Mouse (Mus musculus) hindbrain, embryonic 13.5 days (tissue): ENCODE measurements at regions not wholly inside any gene's neighbourhood (a gene's known extent, or its start where the extent isn't known, plus 50 kb on each side); places are given as distances from the start of the nearest gene placed in this dataset.
A peak's percentile ranks its signal among the peaks of the same experiment; 100 is the strongest.
"Not testable (repeated sequence)": the region's sequence is repeated elsewhere in the genome, so short reads cannot be mapped to it uniquely, and the experiment has no call there.

Source experiments
- ATAC-seq: fragments of 200-750 bp; cut with Nextera tagmentation; 2 replicates; pipeline ENCODE4 v1.8.0; 2017; ENCODE audit warnings: moderate TSS enrichment; ENCODE audit not compliant: low FRiP score
- H3K27ac ChIP-seq: fragments of 300-500 bp; sonication (generic); 2 replicates; pipeline ENCODE4 v1.5.1; 2015; ENCODE audit warnings: inconsistent platforms, mild to moderate bottlenecking, moderate library complexity
- H3K27me3 ChIP-seq: fragments of 300-500 bp; sonication (generic); 2 replicates; pipeline ENCODE4 v1.6.1; 2015; ENCODE audit warnings: mild to moderate bottlenecking, inconsistent platforms
- H3K36me3 ChIP-seq: fragments of 300-500 bp; sonication (generic); 2 replicates; pipeline ENCODE4 v1.6.1; 2015; ENCODE audit warnings: mild to moderate bottlenecking, inconsistent platforms
- H3K4me1 ChIP-seq: fragments of 300-500 bp; sonication (generic); replicated peaks from 2 replicates; pipeline ENCODE4 v1.6.1; 2015; ENCODE audit warnings: inconsistent platforms
- H3K4me2 ChIP-seq: fragments of 300-500 bp; sonication (generic); 2 replicates; pipeline ENCODE4 v1.6.1; 2015; ENCODE audit warnings: inconsistent platforms, mild to moderate bottlenecking, moderate library complexity
- H3K4me3 ChIP-seq: fragments of 300-500 bp; sonication (generic); 2 replicates; pipeline ENCODE4 v1.5.1; 2015; ENCODE audit warnings: mild to moderate bottlenecking, inconsistent platforms
- H3K9ac ChIP-seq: fragments of 300-500 bp; sonication (generic); 2 replicates; pipeline ENCODE4 v1.6.1; 2015; ENCODE audit warnings: mild to moderate bottlenecking, inconsistent platforms
- H3K9me3 ChIP-seq: fragments of 300-500 bp; sonication (generic); 2 replicates; pipeline ENCODE4 v1.6.1; 2016; ENCODE audit warnings: inconsistent platforms
- WGBS: fragments of 180-500 bp; shearing (Covaris S2); methylation state at CpG from one replicate; pipeline ENCODE4 v1.1.7; 2015; 5-methylcytosine and 5-hydroxymethylcytosine counted together

DNA sequence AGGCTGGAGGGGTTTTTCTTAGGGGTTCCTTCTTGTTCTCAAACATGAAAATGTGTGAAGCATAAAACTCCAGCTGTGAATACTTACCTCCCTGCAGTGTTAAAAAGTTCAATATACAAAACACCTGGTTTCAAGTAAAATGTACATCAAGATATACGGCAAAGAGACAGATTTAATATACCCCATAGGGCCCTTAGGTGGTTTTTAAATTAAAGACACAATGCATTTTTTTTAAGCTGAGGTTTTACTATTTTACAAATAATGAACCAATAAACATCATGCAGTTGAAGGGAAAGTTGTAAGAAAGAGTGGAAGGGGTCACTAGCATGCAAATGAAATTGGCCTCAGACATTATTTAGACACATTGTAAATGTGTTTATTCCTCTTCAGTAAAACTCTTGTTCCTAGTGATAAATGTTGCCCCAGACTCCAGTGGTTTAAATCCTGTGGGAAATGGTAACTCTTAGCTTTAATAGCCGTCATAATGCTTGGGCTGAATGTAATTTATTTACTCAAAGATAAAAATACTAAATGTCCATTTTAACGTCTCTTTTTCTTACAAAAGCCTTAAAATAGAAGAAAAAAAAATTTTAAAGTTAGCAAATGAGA, 1337.9 kb downstream of the Efnb2 start:
- Histone ChIP-seq H3K9ac (no peak overlapping the region), H3K9me3 (no peaks in the 10 kb centered on the region), H3K27ac (no peak overlapping the region), H3K27me3 (0 out of 2 replicates have a peak, but pooled peaks cover 3% of the 10 kb centered on the region), H3K4me2 (no peak overlapping the region), H3K36me3 (no peaks in the 10 kb centered on the region), H3K4me1 (no peaks in the 10 kb centered on the region; the same call in 1 of the 2 replicates), H3K4me3 (no peak overlapping the region)
- 27% methylated on average over 3 of the region's 3 CpGs for WGBS
- ATAC-seq, result no peak

DNA sequence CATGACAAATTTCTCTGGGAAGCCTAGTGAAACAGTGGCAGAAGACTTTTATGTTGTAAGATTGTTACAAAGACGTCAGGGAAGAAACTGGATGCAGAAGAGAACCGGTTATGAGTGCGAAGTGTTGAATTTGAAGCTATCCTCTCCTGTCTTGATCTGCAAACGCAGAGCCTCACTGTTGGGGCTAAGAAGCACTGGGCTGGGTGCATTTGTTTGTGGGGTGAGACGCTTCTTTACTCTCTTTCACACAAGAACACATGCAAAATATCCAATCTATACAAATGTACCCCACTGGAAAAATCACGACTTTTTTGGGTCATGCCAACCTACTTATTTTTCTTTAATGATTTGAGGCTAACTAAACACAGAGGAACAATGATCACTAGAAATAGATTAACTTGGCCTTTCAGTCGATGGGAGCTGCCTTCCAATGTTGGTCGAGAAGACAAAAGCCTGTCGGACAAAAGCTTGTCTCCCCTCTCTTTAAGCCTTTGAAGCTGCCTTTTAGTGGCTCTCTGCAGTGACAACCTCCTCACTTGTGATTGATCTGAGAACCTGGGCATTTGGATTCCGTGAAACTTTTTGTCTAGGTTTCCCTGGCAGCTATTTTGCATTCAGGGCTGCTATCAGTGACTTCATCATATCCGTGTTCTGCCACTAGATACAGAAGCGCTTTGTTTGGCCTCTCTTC, 1338.5 kb downstream of the Efnb2 start:
- WGBS, result 8% methylated on average over 12 of the region's 12 CpGs
- 0 out of 2 replicates have a peak, but pooled peaks cover 3% of the 10 kb centered on the region for H3K27me3 ChIP-seq

DNA sequence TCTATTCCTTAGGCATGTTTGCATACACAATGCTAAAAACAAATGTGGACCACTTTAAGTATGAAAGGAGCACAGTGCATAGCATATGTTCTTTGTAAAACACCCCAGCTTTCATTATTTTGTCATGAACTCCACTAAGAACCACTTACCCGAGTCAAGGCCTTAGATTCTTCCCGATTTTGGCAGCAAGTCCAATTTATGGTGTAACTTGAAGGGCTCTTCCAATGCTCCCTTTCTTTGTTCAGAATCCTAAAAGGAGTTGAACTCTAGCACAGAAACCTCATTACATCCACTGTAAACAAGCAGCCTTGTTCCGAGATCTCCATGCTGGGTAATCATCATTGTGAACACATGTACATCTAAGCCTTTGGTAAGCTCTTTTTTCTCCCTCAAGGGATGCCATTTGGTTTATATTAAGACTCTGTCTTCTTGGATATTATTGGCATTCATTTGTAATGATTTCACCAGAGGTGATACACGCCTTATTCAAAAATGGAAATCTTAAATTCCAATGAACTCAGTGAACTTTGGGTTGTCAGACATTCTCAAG, 1344.2 kb downstream of the Efnb2 start:
- Histone ChIP-seq H3K27ac (no peak overlapping the region), H3K9me3 (no peaks in the 10 kb centered on the region), H3K4me3 (no peak overlapping the region), H3K9ac (no peak overlapping the region), H3K4me1 (no peaks in the 10 kb centered on the region), H3K4me2 (no peak overlapping the region), H3K36me3 (no peaks in the 10 kb centered on the region), H3K27me3 (0 out of 2 replicates have a peak, but pooled peaks cover 3% of the 10 kb centered on the region)
- ATAC-seq, result no peak
- WGBS, result 84% methylated on average over 4 of the region's 4 CpGs

More for the DNA sequence above, 1338.5 kb downstream of the Efnb2 start:
- no peak overlapping the region for H3K4me3 ChIP-seq
- ATAC-seq, result 0 out of 2 replicates have a peak, but pooled peaks have one; percentile 43
- no peaks in the 10 kb centered on the region for H3K36me3 ChIP-seq
- H3K4me1 ChIP-seq, result no peaks in the 10 kb centered on the region; the same call in 1 of the 2 replicates
- H3K4me2 ChIP-seq, result no peak overlapping the region
- no peak overlapping the region for H3K9ac ChIP-seq
- no peaks in the 10 kb centered on the region for H3K9me3 ChIP-seq
- no peak overlapping the region for H3K27ac ChIP-seq

DNA sequence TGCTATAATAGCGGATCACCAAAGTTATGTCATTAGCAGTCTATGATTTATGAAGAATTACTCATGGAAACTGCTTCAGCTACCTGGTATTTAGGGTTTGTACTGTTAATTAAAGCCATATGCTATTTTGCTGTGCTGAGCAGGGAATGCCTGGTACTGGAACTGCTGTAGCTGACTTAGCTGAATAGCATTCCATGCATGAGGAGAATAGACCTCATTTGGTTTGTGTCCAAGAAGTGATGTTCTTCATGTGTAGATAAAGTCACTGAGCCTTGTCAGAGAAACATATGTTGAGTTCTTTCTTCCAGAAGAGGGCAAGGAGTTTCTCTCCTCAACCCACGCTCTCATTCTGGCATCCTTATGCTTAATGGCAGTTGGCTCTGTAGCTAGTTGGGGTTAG, 1351.8 kb downstream of the Efnb2 start:
- no peaks in the 10 kb centered on the region for H3K4me1 ChIP-seq
- no peaks in the 10 kb centered on the region for H3K36me3 ChIP-seq
- ATAC-seq, result no peak
- no peak overlapping the region for H3K4me3 ChIP-seq
- 89% methylated on average over 2 of the region's 2 CpGs for WGBS
- H3K9me3 ChIP-seq, result no peaks in the 10 kb centered on the region
- no peak overlapping the region for H3K27ac ChIP-seq
- H3K4me2 ChIP-seq, result no peak overlapping the region
- no peaks in the 10 kb centered on the region for H3K27me3 ChIP-seq
- H3K9ac ChIP-seq, result no peak overlapping the region

DNA sequence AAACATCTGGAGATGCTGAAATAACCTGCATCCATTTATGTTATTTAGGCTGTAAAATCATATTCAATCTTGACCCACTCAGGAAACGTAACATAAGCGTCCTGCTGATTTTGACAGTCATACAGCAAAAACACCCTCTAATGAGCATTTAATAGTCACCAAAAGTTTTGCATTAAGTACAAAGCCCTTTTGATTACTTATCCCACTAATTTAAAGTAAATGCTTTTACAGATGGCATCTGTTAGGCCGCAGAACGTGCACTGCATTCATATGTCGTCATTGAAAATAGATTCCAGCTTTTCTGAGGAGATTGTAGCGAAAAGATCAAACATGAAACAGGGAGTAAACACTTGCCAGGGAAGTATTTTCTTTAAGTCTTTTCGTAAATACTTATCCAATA, 1371.7 kb downstream of the Efnb2 start:
- H3K36me3 ChIP-seq, result no peaks in the 10 kb centered on the region
- H3K4me1 ChIP-seq, result no peaks in the 10 kb centered on the region
- no peak overlapping the region for H3K4me2 ChIP-seq
- no peak overlapping the region for H3K4me3 ChIP-seq
- H3K27ac ChIP-seq, result no peak overlapping the region
- no peak for ATAC-seq
- WGBS, result 69% methylated on average over 7 of the region's 7 CpGs
- H3K27me3 ChIP-seq, result no peaks in the 10 kb centered on the region
- no peaks in the 10 kb centered on the region for H3K9me3 ChIP-seq
- H3K9ac ChIP-seq, result no peak overlapping the region

DNA sequence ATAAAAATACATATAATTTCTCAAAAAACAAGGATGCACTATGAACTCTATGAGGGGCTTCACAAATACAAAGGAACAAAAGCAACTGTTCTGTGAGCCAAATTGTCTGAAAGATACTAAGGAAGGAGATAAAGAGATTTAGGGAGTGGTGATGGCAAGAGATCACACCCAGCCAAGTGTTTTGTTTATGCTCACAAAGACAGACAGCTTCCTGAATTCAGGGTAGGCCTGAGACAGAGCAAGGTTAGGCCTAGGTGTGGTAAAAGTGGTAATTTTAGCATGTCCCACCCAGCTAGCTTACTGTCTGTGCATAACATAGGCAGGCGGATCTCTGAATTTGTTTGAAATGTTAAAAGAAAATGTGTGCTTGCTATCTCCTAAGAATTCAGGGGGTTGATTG, 1374.5 kb downstream of the Efnb2 start:
- Histone ChIP-seq H3K4me2 (no peak overlapping the region), H3K36me3 (no peaks in the 10 kb centered on the region), H3K4me1 (no peaks in the 10 kb centered on the region), H3K4me3 (no peak overlapping the region), H3K9ac (no peak overlapping the region), H3K27ac (no peak overlapping the region), H3K9me3 (no peaks in the 10 kb centered on the region), H3K27me3 (no peaks in the 10 kb centered on the region)
- ATAC-seq, result no peak
- 98% methylated on average over 1 of the region's 1 CpGs for WGBS

DNA sequence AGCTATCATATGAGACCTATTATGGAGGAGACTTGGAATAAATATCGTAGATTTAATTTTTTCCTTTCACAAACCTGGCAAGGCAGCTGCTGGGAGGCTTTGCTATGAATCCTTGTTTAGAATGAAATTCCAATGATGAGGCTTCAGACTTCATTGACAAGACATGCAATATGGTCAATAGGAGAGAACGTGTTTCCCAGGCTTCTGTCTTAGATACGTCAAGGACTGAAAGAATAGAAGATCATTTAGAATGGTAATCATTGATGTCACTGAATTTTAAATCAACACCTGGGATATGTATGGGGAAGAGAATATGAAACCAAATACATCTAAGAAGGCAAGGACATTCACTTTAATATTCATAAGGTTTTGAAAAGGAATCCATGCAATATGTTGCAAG, 1393.6 kb downstream of the Efnb2 start:
- H3K4me2 ChIP-seq, result no peak overlapping the region
- no peaks in the 10 kb centered on the region for H3K36me3 ChIP-seq
- H3K9ac ChIP-seq, result no peak overlapping the region
- H3K9me3 ChIP-seq, result no peaks in the 10 kb centered on the region
- no peaks in the 10 kb centered on the region for H3K27me3 ChIP-seq
- no peak overlapping the region for H3K4me3 ChIP-seq
- ATAC-seq, result no peak
- 63% methylated on average over 3 of the region's 3 CpGs for WGBS
- H3K4me1 ChIP-seq, result no peaks in the 10 kb centered on the region
- H3K27ac ChIP-seq, result no peak overlapping the region

DNA sequence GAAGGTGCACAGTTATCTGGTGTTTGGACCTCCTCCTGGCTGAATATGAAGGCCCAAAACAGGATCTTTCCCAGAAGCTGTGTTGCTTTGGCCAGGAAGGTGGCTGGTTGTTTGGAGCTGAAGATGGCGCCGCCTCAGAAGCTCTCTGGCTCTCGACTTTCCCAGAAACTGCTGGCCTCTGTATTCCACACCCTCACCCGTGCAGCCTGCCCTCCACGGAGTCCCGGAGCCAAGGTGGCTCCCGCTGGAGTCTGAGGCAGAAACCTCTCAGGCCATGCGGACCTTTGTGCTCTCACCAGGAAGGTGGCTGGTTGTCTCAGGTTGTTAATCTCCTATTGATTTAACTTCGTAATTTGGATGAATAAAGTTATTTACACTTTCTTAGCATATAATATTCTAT, 1406.7 kb downstream of the Efnb2 start:
- not testable (repeated sequence) for H3K27me3 ChIP-seq, H3K36me3 ChIP-seq, H3K9ac ChIP-seq, ATAC-seq, H3K9me3 ChIP-seq, H3K4me1 ChIP-seq, H3K27ac ChIP-seq, H3K4me2 ChIP-seq, H3K4me3 ChIP-seq
- 94% methylated on average over 9 of the region's 9 CpGs for WGBS

DNA sequence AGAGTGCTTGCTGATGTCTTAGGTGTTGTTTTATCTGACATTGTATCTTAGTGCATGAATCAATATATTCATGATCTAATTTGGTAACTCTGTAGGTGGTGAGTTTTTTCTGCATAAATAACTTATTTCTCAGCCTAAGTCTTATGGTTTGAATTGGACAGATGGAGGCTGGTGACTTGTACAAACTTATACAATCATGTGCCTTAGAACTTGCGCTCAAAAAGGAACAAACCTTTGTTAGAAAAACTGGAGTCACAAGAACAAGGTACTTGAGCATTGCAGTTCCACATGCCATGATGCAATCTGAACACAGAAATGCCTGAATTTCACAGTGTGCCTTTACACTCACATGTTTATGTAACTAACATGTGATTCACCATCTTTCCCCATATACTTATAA, 1420.7 kb downstream of the Efnb2 start:
- Histone ChIP-seq H3K27ac (no peak overlapping the region), H3K4me1 (no peaks in the 10 kb centered on the region), H3K9ac (no peak overlapping the region), H3K9me3 (no peaks in the 10 kb centered on the region), H3K27me3 (no peaks in the 10 kb centered on the region), H3K36me3 (no peaks in the 10 kb centered on the region), H3K4me2 (no peak overlapping the region), H3K4me3 (no peak overlapping the region)
- 100% methylated on average over 1 of the region's 1 CpGs for WGBS
- ATAC-seq, result no peak

DNA sequence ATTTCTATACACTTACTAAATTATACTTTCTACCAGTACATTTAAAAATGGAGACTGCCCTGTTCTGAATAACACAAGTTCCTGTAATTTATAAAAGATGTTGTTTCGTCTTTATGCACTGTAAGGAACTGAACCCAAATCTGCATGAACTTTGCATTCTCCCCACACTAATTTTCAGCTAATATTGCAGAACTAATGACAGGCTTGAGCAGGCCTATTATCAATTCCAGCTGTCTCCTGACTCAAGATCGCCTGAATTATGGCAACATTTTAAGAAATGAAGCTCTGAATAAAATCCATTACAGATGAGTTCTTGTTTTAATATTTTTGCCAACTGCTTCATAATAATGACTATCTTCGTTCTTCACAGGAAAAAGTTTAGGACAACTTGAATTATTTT, 1427.0 kb downstream of the Efnb2 start:
- ATAC-seq, result no peak
- H3K36me3 ChIP-seq, result no peaks in the 10 kb centered on the region
- no peaks in the 10 kb centered on the region for H3K4me1 ChIP-seq
- no peak overlapping the region for H3K9ac ChIP-seq
- no peaks in the 10 kb centered on the region for H3K27me3 ChIP-seq
- H3K27ac ChIP-seq, result no peak overlapping the region
- no peak overlapping the region for H3K4me3 ChIP-seq
- no peak overlapping the region for H3K4me2 ChIP-seq
- no peaks in the 10 kb centered on the region for H3K9me3 ChIP-seq
- 78% methylated on average over 3 of the region's 3 CpGs for WGBS

DNA sequence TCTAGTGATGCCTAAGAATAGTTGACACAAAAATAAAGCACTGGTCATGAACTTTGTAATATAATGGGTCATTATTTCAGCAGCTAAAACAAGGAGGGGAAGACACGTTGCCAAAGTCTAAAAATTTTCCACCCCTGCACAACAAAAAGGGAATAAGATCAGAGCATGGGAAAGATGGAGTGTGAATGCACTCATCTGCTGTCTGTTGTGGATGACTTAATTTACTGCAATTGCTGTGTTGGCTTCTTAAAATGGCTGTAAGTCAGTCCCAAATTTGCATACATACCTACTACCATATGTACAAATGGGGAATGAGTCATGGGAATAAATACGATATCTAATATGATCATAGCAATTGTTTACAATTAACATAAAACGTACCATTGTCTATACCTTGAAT, 1441.7 kb downstream of the Efnb2 start:
- H3K4me2 ChIP-seq, result no peak overlapping the region
- no peak overlapping the region for H3K9ac ChIP-seq
- H3K9me3 ChIP-seq, result no peaks in the 10 kb centered on the region
- H3K4me1 ChIP-seq, result no peaks in the 10 kb centered on the region
- H3K36me3 ChIP-seq, result no peaks in the 10 kb centered on the region
- WGBS, result 72% methylated on average over 3 of the region's 3 CpGs
- H3K4me3 ChIP-seq, result no peak overlapping the region
- no peaks in the 10 kb centered on the region for H3K27me3 ChIP-seq
- no peak for ATAC-seq
- H3K27ac ChIP-seq, result no peak overlapping the region

DNA sequence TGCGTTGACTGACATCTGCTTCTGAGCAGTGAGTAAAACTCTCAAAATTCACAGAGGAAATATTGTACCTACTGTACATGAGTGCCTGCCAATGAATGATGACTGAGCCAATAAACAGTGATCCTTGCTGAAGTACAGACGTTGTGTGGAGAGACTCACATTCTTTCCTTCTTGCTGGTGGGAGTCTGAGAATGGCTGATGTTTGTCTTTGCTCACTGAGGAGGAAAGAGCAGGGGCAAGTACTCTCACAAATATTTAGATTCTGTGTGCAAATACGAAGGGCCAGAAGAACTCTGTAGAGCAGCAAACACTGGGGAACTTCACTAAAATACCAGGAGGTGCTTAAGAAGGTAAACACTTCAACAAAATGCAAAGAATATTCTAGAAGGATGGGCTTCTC, 1453.9 kb downstream of the Efnb2 start:
- 43% methylated on average over 3 of the region's 3 CpGs for WGBS

DNA sequence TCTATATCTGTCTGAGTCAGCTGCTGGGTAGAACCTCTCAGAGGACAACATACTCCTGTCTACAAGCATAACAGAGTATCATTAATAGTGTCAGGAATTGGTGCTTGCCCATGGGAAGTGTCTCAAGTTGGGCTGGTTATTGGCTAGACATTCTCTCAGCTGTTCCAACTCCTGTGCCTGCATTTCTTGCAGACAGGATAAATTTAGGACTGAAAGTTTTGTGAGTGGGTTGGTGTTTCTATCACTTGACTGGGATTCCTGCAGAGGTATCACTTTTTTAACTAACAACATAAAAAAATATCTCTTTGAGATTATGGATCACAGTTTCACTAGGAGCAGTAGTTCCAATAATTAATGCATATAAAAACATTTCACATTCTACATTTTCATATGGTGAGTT, 1454.4 kb downstream of the Efnb2 start:
- no peak overlapping the region for H3K4me2 ChIP-seq
- H3K27ac ChIP-seq, result no peak overlapping the region
- no peaks in the 10 kb centered on the region for H3K36me3 ChIP-seq
- H3K27me3 ChIP-seq, result no peaks in the 10 kb centered on the region
- H3K4me1 ChIP-seq, result no peaks in the 10 kb centered on the region
- no peak overlapping the region for H3K4me3 ChIP-seq
- ATAC-seq, result no peak
- H3K9ac ChIP-seq, result no peak overlapping the region
- H3K9me3 ChIP-seq, result no peaks in the 10 kb centered on the region

More for the DNA sequence above, 1453.9 kb downstream of the Efnb2 start:
- ATAC-seq, result no peak
- Histone ChIP-seq H3K27me3 (no peaks in the 10 kb centered on the region), H3K27ac (no peak overlapping the region), H3K4me1 (no peaks in the 10 kb centered on the region), H3K9ac (no peak overlapping the region), H3K36me3 (no peaks in the 10 kb centered on the region), H3K4me3 (no peak overlapping the region), H3K9me3 (no peaks in the 10 kb centered on the region), H3K4me2 (no peak overlapping the region)
